Mouse (Mus musculus): ENCODE data around the gene Shisa5.

Shisa5 gene

GRCm38 (mm10) chr9:109054712-109055111, 16.3 kb downstream of the Shisa5 start:
- peak; percentile 31 to 36 for DNase-seq (ENCODE audit: low spot score in 2 of 2)

- DNase-seq (ENCODE audit: low spot score in 2 of 2), result no peak
Observed at GRCm38 (mm10) chr9:109055271-109056030, 17.1 kb downstream of the Shisa5 start.

- DNase-seq (ENCODE audit: low spot score in 2 of 2), result no peak
Observed at GRCm38 (mm10) chr9:109056081-109056690, 17.8 kb downstream of the Shisa5 start.

GRCm38 (mm10) chr9:109056916-109057315, 18.6 kb downstream of the Shisa5 start:
- no peak for DNase-seq (ENCODE audit: low spot score in 2 of 2)

GRCm38 (mm10) chr9:109057543-109057942, 19.2 kb downstream of the Shisa5 start:
- DNase-seq (ENCODE audit: low spot score in 2 of 2), result no peak

GRCm38 (mm10) chr9:109058006-109058765, 19.8 kb downstream of the Shisa5 start:
- no peak for DNase-seq (ENCODE audit: low spot score in 2 of 2)

- DNase-seq (ENCODE audit: low spot score in 2 of 2), result peak; percentile 72 to 86
Observed at GRCm38 (mm10) chr9:109059136-109059903, 21.0 kb downstream of the Shisa5 start, which contains the start of gene Trex1. Gene Trex1 (minus strand): TSS chr9:109059734.

- DNase-seq (ENCODE audit: low spot score in 2 of 2), result no peak
Observed at GRCm38 (mm10) chr9:109060184-109060897, 22.0 kb downstream of the Shisa5 start.

- no peak for DNase-seq (ENCODE audit: low spot score in 2 of 2)
Observed at GRCm38 (mm10) chr9:109060898-109061295, 22.5 kb downstream of the Shisa5 start.

- no peak for DNase-seq (ENCODE audit: low spot score in 2 of 2)
Observed at GRCm38 (mm10) chr9:109068095-109068735, 29.9 kb downstream of the Shisa5 start.

- peak; percentile 87 to 89 for DNase-seq (ENCODE audit: low spot score in 2 of 2)
Observed at GRCm38 (mm10) chr9:109073661-109074573, 35.6 kb downstream of the Shisa5 start, which contains the start of gene Atrip. Gene Atrip (minus strand): TSS chr9:109074124.

- no peak for DNase-seq (ENCODE audit: low spot score in 2 of 2)
Observed at GRCm38 (mm10) chr9:109080516-109080915, 42.2 kb downstream of the Shisa5 start.

- DNase-seq (ENCODE audit: low spot score in 2 of 2), result no peak
Observed at GRCm38 (mm10) chr9:109081749-109082123, 43.4 kb downstream of the Shisa5 start.

GRCm38 (mm10) chr9:109082124-109082800, 43.9 kb downstream of the Shisa5 start, which contains the start of the genes Ccdc51 and Tma7:
Gene Ccdc51 (plus strand): TSS chr9:109082493.
Gene Tma7 (minus strand): TSS chr9:109082587.
- DNase-seq (ENCODE audit: low spot score in 2 of 2), result peak; percentile 72 to 76

GRCm38 (mm10) chr9:109084922-109085321, 46.6 kb downstream of the Shisa5 start:
- no peak for DNase-seq (ENCODE audit: low spot score in 2 of 2)

GRCm38 (mm10) chr9:109087987-109088386, 49.6 kb downstream of the Shisa5 start:
- DNase-seq (ENCODE audit: low spot score in 2 of 2), result no peak

- no peak for DNase-seq (ENCODE audit: low spot score in 2 of 2)
Observed at GRCm38 (mm10) chr9:109090446-109090845, 52.1 kb downstream of the Shisa5 start.

GRCm38 (mm10) chr9:109091802-109092201, 53.4 kb downstream of the Shisa5 start:
- no peak for DNase-seq (ENCODE audit: low spot score in 2 of 2)

GRCm38 (mm10) chr9:109092799-109093198, 54.4 kb downstream of the Shisa5 start:
- no peak for DNase-seq (ENCODE audit: low spot score in 2 of 2)
